In the genomic region with DNA sequence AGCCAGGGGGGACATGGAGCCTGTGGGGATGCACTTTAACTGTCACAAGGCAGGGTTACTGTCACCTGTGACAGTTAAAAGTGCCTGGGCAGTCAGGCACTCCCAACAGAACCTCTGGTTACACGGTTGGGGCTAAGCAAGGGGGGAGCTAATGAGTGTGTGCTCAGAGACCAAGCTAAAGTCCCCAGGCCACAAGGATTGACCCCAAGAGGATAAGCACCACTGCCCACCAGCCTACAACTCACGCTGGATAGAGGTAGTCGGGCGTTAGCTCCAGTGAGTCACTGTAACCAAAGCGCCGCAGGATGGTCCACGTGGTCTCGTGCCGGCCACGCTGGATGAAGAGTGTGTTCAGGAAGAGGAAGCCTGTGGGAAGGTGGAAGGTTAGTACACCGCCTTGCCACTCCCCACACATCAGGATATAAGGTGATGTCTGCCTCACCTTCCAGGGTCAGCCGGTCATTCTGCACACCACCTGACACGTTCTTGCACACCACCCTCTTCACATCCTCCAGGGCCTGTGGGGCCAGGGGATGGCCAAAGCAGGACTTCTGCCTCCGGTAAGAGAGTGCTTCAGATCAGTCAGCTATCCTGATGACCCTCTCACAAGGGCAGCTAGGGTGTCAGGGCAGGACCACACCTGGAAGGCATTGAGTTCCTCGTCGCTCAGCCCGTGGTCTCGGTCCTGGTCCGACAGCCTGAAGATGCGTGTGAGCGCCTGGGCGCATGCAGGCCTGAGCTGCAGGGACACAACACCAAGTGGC, we compare ENCODE assay signal across 12 mouse cellular contexts. TPM values are rescaled to one million over a fixed set of nuclear protein-coding genes. Genes with fewer than 3 reads are reported as not detected.
A peak's percentile ranks its signal among the peaks of the same experiment; 100 is the strongest.
DNase-seq lines count a peak whose midpoint lies in the region; ATAC-seq lines count a peak whose summit lies in the region.
"Had no signal": no experiment of that assay in that cellular context is flagged by ENCODE, and none has a peak within 500 bp of the region (broad histone marks: within the 10 kb centered on the region; RNA-seq: fewer than 3 reads in every experiment).

TSS of gene Gm20683 (minus strand) at position 647 of the 764 bp plus-strand sequence.

- no peak within 1 kb of the TSS for H3K27ac ChIP-seq in forebrain, embryonic 13.5 days
- no peak within 1 kb of the TSS for H3K27ac ChIP-seq in forebrain, embryonic 11.5 days (ENCODE audit: low read depth, low read length)
- H3K27ac ChIP-seq: embryonic facial prominence, embryonic 15.5 days; kidney, embryonic 15.5 days had no signal

- H3K4me3 ChIP-seq in forebrain, embryonic 13.5 days: no peak within 1 kb of the TSS
- H3K4me3 ChIP-seq in forebrain, embryonic 11.5 days (ENCODE audit: low read depth, low read length): no peak within 1 kb of the TSS

- peaks cover 37% of the 10 kb centered on the region for H3K4me1 ChIP-seq in forebrain, embryonic 13.5 days
- H3K4me1 ChIP-seq in forebrain, embryonic 11.5 days (replicated peaks; ENCODE audit: control insufficient read depth, insufficient read depth, low read length): peaks cover 17% of the 10 kb centered on the region

- 0 out of 2 replicates have a peak within 1 kb of the TSS, but pooled peaks have one; percentile 8 for H3K9ac ChIP-seq in forebrain, embryonic 13.5 days
- H3K9ac ChIP-seq in forebrain, embryonic 11.5 days (ENCODE audit: low read length): no peak within 1 kb of the TSS

- 96% methylated on average over 22 of the region's 22 CpGs for WGBS in forebrain, embryonic 13.5 days
- WGBS in forebrain, embryonic 11.5 days: 93% methylated on average over 22 of the region's 22 CpGs

- DNase-seq in forebrain, embryonic 11.5 days (ENCODE audit: low spot score): no peak
- DNase-seq in layer of hippocampus, adult 8-10 months (ENCODE audit: low spot score in 2 of 2): no peak
- DNase-seq in layer of hippocampus, adult 9-10 months (ENCODE audit: low spot score): no peak
- no peak for DNase-seq in adrenal gland, postnatal 4 days (ENCODE audit: low spot score in 2 of 2)
- DNase-seq in layer of hippocampus, postnatal 36 days: no peak
- DNase-seq in right cerebral cortex, postnatal 4 days: no peak
- DNase-seq in frontal cortex, postnatal 14 days (ENCODE audit: low spot score in 2 of 2): no peak
- DNase-seq: right cerebral cortex, postnatal 14 days had no signal

- H3K9me3 ChIP-seq in forebrain, embryonic 13.5 days (replicated peaks): no peaks in the 10 kb centered on the region
- H3K9me3 ChIP-seq in forebrain, embryonic 11.5 days (ENCODE audit: control insufficient read depth, low read length): no peaks in the 10 kb centered on the region
- H3K9me3 ChIP-seq: embryonic facial prominence, embryonic 15.5 days; heart, embryonic 12.5 days; kidney, embryonic 15.5 days had no signal

- no peak for ATAC-seq in forebrain, embryonic 13.5 days
- no peak for ATAC-seq in forebrain, embryonic 11.5 days (replicated peaks; ENCODE audit: low FRiP score)

- no peaks in the 10 kb centered on the region for H3K27me3 ChIP-seq in forebrain, embryonic 13.5 days
- H3K27me3 ChIP-seq in forebrain, embryonic 11.5 days (ENCODE audit: control insufficient read depth, insufficient read depth, low read length): no peaks in the 10 kb centered on the region
- H3K27me3 ChIP-seq: embryonic facial prominence, embryonic 15.5 days; heart, embryonic 12.5 days; kidney, embryonic 15.5 days had no signal

- H3K4me2 ChIP-seq in forebrain, embryonic 13.5 days: no peak within 1 kb of the TSS
- no peak within 1 kb of the TSS for H3K4me2 ChIP-seq in forebrain, embryonic 11.5 days (ENCODE audit: low read depth, low read length, severe bottlenecking)

- H3K36me3 ChIP-seq in forebrain, embryonic 13.5 days (ENCODE audit: poor library complexity, severe bottlenecking): peaks cover 59% of the 10 kb centered on the region
- H3K36me3 ChIP-seq in forebrain, embryonic 11.5 days (ENCODE audit: control insufficient read depth, insufficient read depth, low read length): peaks cover 19% of the 10 kb centered on the region

RNA-seq across cellular contexts. Expression of gene Gm20683, which starts in this region (rescaled TPM):
- 5.9 and 7.1 TPM in 2 replicates for polyA plus RNA-seq in forebrain, embryonic 13.5 days (2015; fragmentation: Nextera tagmentation; extraction: Ambion mirVana)
- polyA plus RNA-seq in forebrain, embryonic 11.5 days (2014; fragmentation: Nextera tagmentation; extraction: Ambion mirVana): 1.6 and 1.9 TPM in 2 replicates
- total RNA-seq in layer of hippocampus, adult 8-10 months (2022): 10 to 100 TPM; 21.4 to 27.6 (median 25.7) TPM
- 10 to 100 TPM; 13.2 to 15.5 TPM for total RNA-seq in adrenal gland, postnatal 4 days (2021)
- total RNA-seq in layer of hippocampus, postnatal 36 days (2021): 10 to 100 TPM; 29.0 to 30.4 TPM
